Mouse (Mus musculus) kidney, adult 2 months (tissue): Measurements from ENCODE around the gene Olfr1080. TPM values are rescaled to one million over a fixed set of nuclear protein-coding genes. Genes with fewer than 3 reads are reported as not detected.
"Not testable (repeated sequence)": the region's sequence is repeated elsewhere in the genome, so short reads cannot be mapped to it uniquely, and the experiment has no call there.

ENCODE experiments used
- DNase-seq: peaks from one replicate; pipeline ENCODE4 v3.0.0; 2021
- H3K27ac ChIP-seq: fragments of 200-500 bp; 2 replicates; pipeline ENCODE4 v1.5.1; 2012; ENCODE audit warnings: low read depth, low read length, control low read depth, inconsistent platforms; ENCODE audit not compliant: insufficient read depth
- H3K27me3 ChIP-seq: fragments of 200-500 bp; replicated peaks from 2 replicates; pipeline ENCODE4 v1.6.1; 2012; ENCODE audit warnings: mild to moderate bottlenecking, moderate library complexity, low read length, inconsistent platforms; ENCODE audit not compliant: control insufficient read depth, insufficient read depth
- H3K36me3 ChIP-seq: fragments of 200-500 bp; 2 replicates; pipeline ENCODE4 v1.6.1; 2012; ENCODE audit warnings: mild to moderate bottlenecking, moderate library complexity, low read length, inconsistent platforms; ENCODE audit not compliant: control insufficient read depth, insufficient read depth
- H3K4me1 ChIP-seq: fragments of 200-500 bp; 2 replicates; pipeline ENCODE4 v1.6.1; 2011; ENCODE audit warnings: low read length; ENCODE audit not compliant: control insufficient read depth, insufficient read depth
- H3K4me3 ChIP-seq: fragments of 200-500 bp; 2 replicates; pipeline ENCODE4 v1.5.1; 2011; ENCODE audit warnings: mild to moderate bottlenecking, low read depth, low read length, control low read depth; ENCODE audit not compliant: insufficient read depth
- CTCF ChIP-seq: fragments of 200-500 bp; conservative IDR thresholded peaks from 2 replicates; pipeline ENCODE4 v1.5.1; 2011; ENCODE audit warnings: low read depth, mild to moderate bottlenecking, control low read depth, low read length, moderate library complexity, mixed read lengths; ENCODE audit not compliant: insufficient read depth, insufficient read length
- POLR2A ChIP-seq: fragments of 200-500 bp; IDR thresholded peaks from one replicate; pipeline ENCODE4 v1.6.1; 2011; ENCODE audit warnings: low read depth, low read length, control low read depth
- WGBS: fragments of 180-500 bp; shearing (Covaris S2); methylation state at CpG from one replicate; pipeline ENCODE4 v1.1.7; 2018; 5-methylcytosine and 5-hydroxymethylcytosine counted together
- polyA plus RNA-seq: library from polyadenylated mRNA; depleted of rRNA; stranded (reverse); fragments of >200 nt; gene quantifications from 2 replicates; pipeline ENCODE4 v1.2.3, GENCODE M21; 2012; rRNA removed

Gene Olfr1080
- not detected in 2 replicates for polyA plus RNA-seq

DNA sequence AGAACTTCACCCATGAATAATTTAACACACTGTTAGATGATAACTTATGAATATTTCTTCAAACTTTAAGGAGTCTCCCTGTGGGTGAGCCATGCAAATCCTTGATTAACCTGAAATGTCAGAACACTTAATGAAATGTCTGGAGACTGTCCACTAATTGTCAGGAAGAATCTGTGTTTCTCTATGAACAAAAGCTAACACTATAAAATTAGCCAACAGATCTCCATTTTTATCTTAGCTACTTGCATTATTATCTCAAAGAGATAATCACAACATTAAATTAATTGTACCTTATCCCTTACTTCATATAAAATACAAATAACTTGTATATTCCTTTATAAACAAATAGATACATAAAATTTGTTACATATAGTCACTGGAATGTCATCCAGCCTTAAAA lies at the start of gene Olfr1080:
TSS of gene Olfr1080 (minus strand) at position 101 of the 400 bp plus-strand sequence.
- DNase-seq, H3K27ac ChIP-seq, H3K27me3 ChIP-seq, H3K4me3 ChIP-seq, H3K36me3 ChIP-seq, H3K4me1 ChIP-seq: not testable (repeated sequence)

DNA sequence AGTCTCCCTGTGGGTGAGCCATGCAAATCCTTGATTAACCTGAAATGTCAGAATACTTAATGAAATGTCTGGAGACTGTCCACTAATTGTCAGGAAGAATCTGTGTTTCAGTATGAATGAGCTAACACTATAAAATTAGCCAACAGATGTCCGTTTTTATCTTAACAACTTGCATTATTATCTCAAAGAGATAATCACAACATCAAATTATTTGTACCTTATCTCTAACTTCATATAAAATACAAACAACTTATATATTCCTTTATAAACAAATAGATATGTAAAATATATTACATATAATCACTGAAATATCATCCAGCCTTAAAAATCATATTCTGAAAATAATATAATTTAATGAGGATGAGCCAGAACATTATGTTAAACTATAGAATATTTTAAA lies 40.8 kb upstream of the Olfr1080 start, which contains the start of gene Olfr1082:
TSS of gene Olfr1082 (minus strand) at position 101 of the 400 bp plus-strand sequence.
- H3K27ac ChIP-seq, H3K36me3 ChIP-seq, H3K4me1 ChIP-seq, DNase-seq, H3K4me3 ChIP-seq, H3K27me3 ChIP-seq: not testable (repeated sequence)
- WGBS = 39% methylated on average over 1 of the region's 1 CpGs

DNA sequence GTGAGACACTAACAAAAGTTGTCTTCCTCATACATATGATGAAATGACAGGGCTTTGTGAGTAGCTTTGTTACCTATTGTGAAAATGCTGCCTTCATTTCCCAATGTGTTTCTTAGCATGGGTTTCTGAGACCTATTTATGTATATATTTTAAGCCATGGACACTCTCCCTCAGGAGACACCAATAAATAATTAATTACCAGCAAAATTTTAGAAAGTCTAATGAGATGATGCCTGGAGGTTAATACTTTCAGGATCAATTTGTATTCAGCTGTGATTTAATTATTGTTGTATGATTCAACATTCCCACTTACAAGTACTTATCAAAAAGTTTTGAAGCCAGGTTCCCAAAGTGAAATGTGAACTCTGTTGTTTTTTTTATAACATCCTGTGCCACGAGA lies 15.7 kb downstream of the Olfr1080 start, which contains the start of gene Olfr1079:
TSS of gene Olfr1079 (minus strand) at position 101 of the 400 bp plus-strand sequence.
- no peak for TF ChIP-seq CTCF
- TF ChIP-seq POLR2A = no peak
- Histone ChIP-seq H3K27me3 (no peaks in the 10 kb centered on the region), H3K36me3 (no peaks in the 10 kb centered on the region), H3K4me1 (no peaks in the 10 kb centered on the region), H3K27ac (no peak within 1 kb of the TSS), H3K4me3 (no peak within 1 kb of the TSS)
- DNase-seq = no peak
- 61% methylated on average over 1 of the region's 1 CpGs for WGBS

DNA sequence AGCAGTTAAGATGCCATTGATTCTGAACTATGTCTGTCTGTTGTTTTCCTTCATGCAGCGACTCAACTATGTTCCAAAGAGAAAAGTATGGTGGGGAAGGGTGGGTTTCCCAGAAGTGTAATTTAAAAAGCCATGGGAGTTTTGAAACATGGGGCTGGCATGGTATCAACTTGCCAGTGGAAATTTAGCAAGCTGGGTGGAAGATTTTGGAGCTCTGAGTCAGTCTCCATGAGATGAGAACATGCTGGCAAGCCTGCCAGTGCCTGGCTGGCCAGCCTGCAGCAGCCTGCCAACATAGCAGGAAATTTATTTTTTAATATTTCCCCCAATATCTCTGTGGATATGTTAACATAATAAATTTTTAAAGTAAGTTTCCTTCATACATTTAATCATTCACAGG lies 27.0 kb downstream of the Olfr1080 start:
- WGBS = 57% methylated on average over 1 of the region's 1 CpGs
- TF ChIP-seq CTCF = no peak
- TF ChIP-seq POLR2A = no peak

DNA sequence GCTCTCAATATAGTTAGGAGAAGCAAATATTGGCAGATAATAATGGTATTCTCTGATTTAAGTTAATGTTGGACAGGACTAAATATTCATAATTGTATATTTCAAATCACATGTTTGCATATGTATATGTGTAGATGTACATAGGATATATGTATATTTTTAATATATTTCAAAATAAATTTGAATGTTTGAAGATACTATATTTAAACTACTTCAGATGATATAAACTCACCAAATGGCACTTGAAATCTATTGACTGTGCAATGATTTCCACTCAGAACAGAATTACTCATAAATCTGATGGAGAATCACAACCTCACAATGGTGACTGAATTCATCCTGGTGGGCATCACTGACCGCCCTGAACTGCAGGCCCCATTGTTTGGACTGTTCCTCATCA lies 49.9 kb downstream of the Olfr1080 start, which contains the start of gene Olfr1076:
TSS of gene Olfr1076 (plus strand) at position 301 of the 400 bp plus-strand sequence.
- H3K4me3 ChIP-seq = no peak within 1 kb of the TSS
- WGBS = 72% methylated on average over 1 of the region's 1 CpGs
- TF ChIP-seq POLR2A (no peak), CTCF (no peak)
- no peaks in the 10 kb centered on the region for H3K4me1 ChIP-seq
- no peak for DNase-seq
- no peaks in the 10 kb centered on the region for H3K36me3 ChIP-seq
- H3K27me3 ChIP-seq = no peaks in the 10 kb centered on the region
- H3K27ac ChIP-seq = no peak within 1 kb of the TSS

More for the DNA sequence above, 27.0 kb downstream of the Olfr1080 start:
- DNase-seq = no peak
- H3K4me3 ChIP-seq = no peak overlapping the region
- H3K27me3 ChIP-seq = no peaks in the 10 kb centered on the region
- H3K36me3 ChIP-seq = no peaks in the 10 kb centered on the region
- H3K4me1 ChIP-seq = no peaks in the 10 kb centered on the region
- no peak overlapping the region for H3K27ac ChIP-seq

Other genes starting within 250 kb of the Olfr1080 start
- not detected in 2 replicates for gene Olfr1053, start 243.0 kb downstream of the Olfr1080 start, polyA plus RNA-seq
- not detected in 2 replicates for gene Olfr1054, start 222.8 kb downstream of the Olfr1080 start, polyA plus RNA-seq
- not detected in 2 replicates for gene Olfr1055, start 208.0 kb downstream of the Olfr1080 start, polyA plus RNA-seq
- gene Olfr1056, start 195.8 kb downstream of the Olfr1080 start, polyA plus RNA-seq = not detected in 2 replicates
- not detected in 2 replicates for gene Olfr1057, start 179.8 kb downstream of the Olfr1080 start, polyA plus RNA-seq
- gene Olfr1058, start 169.7 kb downstream of the Olfr1080 start, polyA plus RNA-seq = not detected in 2 replicates
- not detected in 2 replicates for gene Olfr1061, start 144.2 kb downstream of the Olfr1080 start, polyA plus RNA-seq
- not detected in 2 replicates for gene Olfr1062, start 131.5 kb downstream of the Olfr1080 start, polyA plus RNA-seq
- gene Olfr1065, start 107.6 kb downstream of the Olfr1080 start, polyA plus RNA-seq = not detected in 2 replicates
- gene Olfr1066, start 102.0 kb downstream of the Olfr1080 start, polyA plus RNA-seq = not detected in 2 replicates
- not detected in 2 replicates for gene Olfr228, start 70.8 kb downstream of the Olfr1080 start, polyA plus RNA-seq
- not detected in 2 replicates for gene Olfr1076, start 49.8 kb downstream of the Olfr1080 start, polyA plus RNA-seq
- gene Olfr1079, start 15.8 kb downstream of the Olfr1080 start, polyA plus RNA-seq = not detected in 2 replicates
- not detected in 2 replicates for gene Olfr1082, start 40.7 kb upstream of the Olfr1080 start, polyA plus RNA-seq
- gene Olfr1084, start 81.5 kb upstream of the Olfr1080 start, polyA plus RNA-seq = not detected in 2 replicates
- gene Olfr1085, start 103.8 kb upstream of the Olfr1080 start, polyA plus RNA-seq = not detected in 2 replicates
- gene Olfr1086, start 121.9 kb upstream of the Olfr1080 start, polyA plus RNA-seq = not detected in 2 replicates
- not detected in 2 replicates for gene Olfr1087, start 140.2 kb upstream of the Olfr1080 start, polyA plus RNA-seq
- gene Olfr1089, start 175.5 kb upstream of the Olfr1080 start, polyA plus RNA-seq = not detected in 2 replicates
- gene Olfr1090, start 200.8 kb upstream of the Olfr1080 start, polyA plus RNA-seq = not detected in 2 replicates
- not detected in 2 replicates for gene Olfr1093, start 224.2 kb upstream of the Olfr1080 start, polyA plus RNA-seq